Mouse (Mus musculus): ENCODE measurements around the gene Tspyl3. TPM values are rescaled to one million over a fixed set of nuclear protein-coding genes. Genes with fewer than 3 reads are reported as not detected.

Tspyl3 gene
- polyA plus RNA-seq, 1 experiment from 2014 or later = 25.7 TPM

GRCm38 (mm10) chr2:153221620-153222019, 3.6 kb downstream of the Tspyl3 start:
- Histone ChIP-seq H3K36me3 (peaks cover 18% of the 10 kb centered on the region), H3K4me3 (no peak overlapping the region), H3K9ac (no peak overlapping the region), H3K4me2 (no peak overlapping the region), H3K4me1 (replicated peaks) (peaks cover 18% of the 10 kb centered on the region), H3K9me3 (no peaks in the 10 kb centered on the region), H3K27ac (no peak overlapping the region), H3K27me3 (no peaks in the 10 kb centered on the region)
- no peak for ATAC-seq (ENCODE audit: low FRiP score)
- WGBS = 92% methylated on average over 4 of the region's 4 CpGs

GRCm38 (mm10) chr2:153218516-153218915, 6.7 kb downstream of the Tspyl3 start:
- H3K4me3 ChIP-seq = no peak overlapping the region
- no peak for ATAC-seq (ENCODE audit: low FRiP score)

DNA sequence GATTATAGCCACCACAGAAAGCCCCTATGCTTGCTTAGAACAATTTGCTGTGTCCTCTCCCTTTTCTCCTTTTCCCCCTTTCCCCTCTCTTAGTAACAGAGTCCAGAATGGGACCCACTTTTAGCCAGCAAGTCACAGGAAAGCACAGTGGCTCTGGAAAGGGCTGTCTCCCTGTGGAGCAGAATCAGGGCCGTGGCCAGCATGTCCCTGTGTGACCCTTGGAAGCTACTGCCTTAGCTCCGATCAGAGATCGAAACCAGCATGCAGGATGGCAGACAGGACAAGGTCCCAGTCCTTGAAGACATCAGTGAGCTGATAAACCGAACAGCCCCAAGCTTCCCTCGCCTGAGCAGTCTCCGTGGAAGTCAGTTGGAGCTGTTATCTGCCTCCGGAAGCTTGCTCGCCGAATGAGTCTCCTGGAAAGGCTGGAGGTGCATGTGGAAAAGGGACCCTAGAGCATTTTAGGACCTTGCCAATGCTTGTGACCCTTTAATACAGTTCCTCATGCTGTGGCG, 7.4 kb downstream of the Tspyl3 start:
- no peaks in the 10 kb centered on the region for H3K4me1 ChIP-seq (replicated peaks)
- peaks cover 18% of the 10 kb centered on the region for H3K36me3 ChIP-seq
- H3K27ac ChIP-seq = no peak overlapping the region
- no peak overlapping the region for H3K4me2 ChIP-seq
- no peak overlapping the region for H3K4me3 ChIP-seq
- 93% methylated on average over 10 of the region's 10 CpGs for WGBS
- no peaks in the 10 kb centered on the region for H3K9me3 ChIP-seq
- ATAC-seq (ENCODE audit: low FRiP score) = no peak
- no peak overlapping the region for H3K9ac ChIP-seq
- H3K27me3 ChIP-seq = no peaks in the 10 kb centered on the region

More at GRCm38 (mm10) chr2:153218516-153218915, 6.7 kb downstream of the Tspyl3 start:
- Histone ChIP-seq H3K4me1 (replicated peaks) (no peaks in the 10 kb centered on the region), H3K9me3 (no peaks in the 10 kb centered on the region), H3K9ac (no peak overlapping the region), H3K27ac (no peak overlapping the region), H3K36me3 (peaks cover 18% of the 10 kb centered on the region), H3K27me3 (no peaks in the 10 kb centered on the region), H3K4me2 (no peak overlapping the region)
- WGBS = 88% methylated on average over 3 of the region's 3 CpGs

DNA sequence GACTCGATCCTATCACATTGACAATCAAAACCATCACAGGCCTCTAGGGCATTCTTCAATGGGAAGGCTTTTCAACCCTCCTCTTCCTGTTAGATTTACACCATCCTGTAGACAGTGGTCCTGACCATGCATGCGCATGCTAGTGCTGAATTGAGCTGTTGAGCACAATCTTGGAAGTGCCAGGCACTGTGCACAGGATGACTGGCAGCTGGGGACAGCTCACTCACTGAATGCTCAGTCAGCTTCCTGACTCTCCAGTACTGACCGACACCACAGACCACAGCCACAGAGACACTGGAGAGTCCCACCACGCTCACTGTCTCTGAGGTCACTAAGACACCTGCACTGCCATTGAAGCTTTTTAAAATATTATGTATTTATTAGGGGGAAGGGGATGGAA, 9.8 kb downstream of the Tspyl3 start:
- H3K4me2 ChIP-seq = no peak overlapping the region
- no peak overlapping the region for H3K27ac ChIP-seq
- H3K9ac ChIP-seq = no peak overlapping the region
- WGBS = 95% methylated on average over 4 of the region's 4 CpGs
- no peaks in the 10 kb centered on the region for H3K4me1 ChIP-seq (replicated peaks)
- H3K4me3 ChIP-seq = no peak overlapping the region
- no peak for ATAC-seq (ENCODE audit: low FRiP score)
- peaks cover 10% of the 10 kb centered on the region for H3K36me3 ChIP-seq
- no peaks in the 10 kb centered on the region for H3K27me3 ChIP-seq
- no peaks in the 10 kb centered on the region for H3K9me3 ChIP-seq

GRCm38 (mm10) chr2:153214771-153215259, 10.4 kb downstream of the Tspyl3 start:
- no peak overlapping the region for H3K27ac ChIP-seq
- H3K4me1 ChIP-seq (replicated peaks) = no peaks in the 10 kb centered on the region
- ATAC-seq (ENCODE audit: low FRiP score) = no peak
- H3K9ac ChIP-seq = no peak overlapping the region
- no peaks in the 10 kb centered on the region for H3K27me3 ChIP-seq
- H3K4me2 ChIP-seq = no peak overlapping the region
- peaks cover 9% of the 10 kb centered on the region for H3K36me3 ChIP-seq
- H3K9me3 ChIP-seq = no peaks in the 10 kb centered on the region
- no peak overlapping the region for H3K4me3 ChIP-seq
- WGBS = 83% methylated on average over 6 of the region's 6 CpGs

DNA sequence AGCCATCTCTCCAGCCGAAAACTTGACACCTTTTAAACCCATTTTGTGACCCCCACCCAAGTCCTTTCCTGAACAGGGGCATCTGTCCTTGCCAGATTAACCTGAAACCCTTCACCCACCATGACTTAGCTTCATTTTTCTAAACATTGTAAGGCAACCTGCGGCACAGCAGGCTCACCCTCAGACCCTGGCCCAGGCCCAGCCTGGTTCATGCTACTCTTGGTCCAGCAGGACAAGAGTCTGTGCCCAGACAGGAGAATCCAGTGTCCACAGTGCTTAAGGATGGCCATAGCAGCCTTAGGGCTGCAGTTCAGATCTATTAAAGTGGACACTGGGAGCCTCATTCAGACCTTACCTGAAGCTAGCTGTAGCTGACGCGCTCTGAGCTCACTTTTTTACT, 11.9 kb downstream of the Tspyl3 start:
- no peaks in the 10 kb centered on the region for H3K4me1 ChIP-seq (replicated peaks)
- no peak overlapping the region for H3K4me2 ChIP-seq
- 96% methylated on average over 4 of the region's 4 CpGs for WGBS
- no peak overlapping the region for H3K9ac ChIP-seq
- no peak overlapping the region for H3K4me3 ChIP-seq
- no peaks in the 10 kb centered on the region for H3K27me3 ChIP-seq
- no peak overlapping the region for H3K27ac ChIP-seq
- no peak for ATAC-seq (ENCODE audit: low FRiP score)
- peaks cover 22% of the 10 kb centered on the region for H3K36me3 ChIP-seq
- no peaks in the 10 kb centered on the region for H3K9me3 ChIP-seq

DNA sequence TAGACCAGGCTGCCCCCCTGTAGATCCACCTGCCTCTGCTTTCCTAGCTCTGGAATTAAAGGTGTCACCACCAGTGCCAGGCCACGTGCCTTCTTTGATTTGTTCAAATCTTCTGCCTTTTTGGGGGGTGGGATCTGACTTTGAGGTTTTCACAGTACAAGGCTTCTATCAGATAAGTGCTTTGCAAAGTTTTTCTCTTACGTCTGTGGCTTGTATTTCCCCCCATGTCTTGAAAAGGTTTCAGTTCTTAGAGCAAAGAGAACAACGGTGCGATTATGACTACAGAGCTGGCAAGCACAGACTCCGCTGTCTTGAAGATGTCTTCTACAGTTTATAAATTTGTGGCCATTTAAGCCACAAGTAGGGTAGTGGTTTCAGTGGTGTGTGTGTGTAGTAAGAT, 13.8 kb downstream of the Tspyl3 start:
- WGBS = 96% methylated on average over 5 of the region's 5 CpGs
- H3K27me3 ChIP-seq = no peaks in the 10 kb centered on the region
- H3K9me3 ChIP-seq = no peaks in the 10 kb centered on the region
- H3K4me2 ChIP-seq = no peak overlapping the region
- no peak for ATAC-seq (ENCODE audit: low FRiP score)
- no peak overlapping the region for H3K27ac ChIP-seq
- no peak overlapping the region for H3K4me3 ChIP-seq
- peaks cover 41% of the 10 kb centered on the region for H3K36me3 ChIP-seq
- H3K4me1 ChIP-seq (replicated peaks) = no peaks in the 10 kb centered on the region
- H3K9ac ChIP-seq = no peak overlapping the region

DNA sequence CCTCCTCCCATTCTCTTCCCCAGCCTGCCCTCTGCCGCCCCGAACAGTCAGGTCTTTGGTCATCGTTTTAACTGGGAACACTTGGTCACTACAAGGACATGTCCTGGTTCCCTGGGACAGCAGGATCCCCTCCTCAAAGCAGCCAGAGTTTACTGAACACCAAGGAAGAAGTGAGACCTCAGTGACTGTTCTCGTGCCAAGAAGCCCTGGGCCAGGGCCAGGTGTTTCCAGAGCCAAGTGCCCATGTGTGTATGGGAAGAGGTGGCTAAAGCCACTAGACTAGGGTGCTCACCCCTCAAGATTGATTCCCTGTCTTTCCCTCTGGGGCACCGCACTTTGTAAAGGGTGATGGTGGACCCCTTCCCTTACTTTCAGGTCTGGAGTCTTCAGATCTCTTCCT, 16.0 kb downstream of the Tspyl3 start:
- no peak overlapping the region for H3K4me2 ChIP-seq
- ATAC-seq (ENCODE audit: low FRiP score) = no peak
- no peak overlapping the region for H3K9ac ChIP-seq
- no peak overlapping the region for H3K4me3 ChIP-seq
- H3K4me1 ChIP-seq (replicated peaks) = no peaks in the 10 kb centered on the region
- WGBS = 95% methylated on average over 5 of the region's 5 CpGs
- H3K27me3 ChIP-seq = no peaks in the 10 kb centered on the region
- peaks cover 62% of the 10 kb centered on the region for H3K36me3 ChIP-seq
- no peaks in the 10 kb centered on the region for H3K9me3 ChIP-seq
- no peak overlapping the region for H3K27ac ChIP-seq

DNA sequence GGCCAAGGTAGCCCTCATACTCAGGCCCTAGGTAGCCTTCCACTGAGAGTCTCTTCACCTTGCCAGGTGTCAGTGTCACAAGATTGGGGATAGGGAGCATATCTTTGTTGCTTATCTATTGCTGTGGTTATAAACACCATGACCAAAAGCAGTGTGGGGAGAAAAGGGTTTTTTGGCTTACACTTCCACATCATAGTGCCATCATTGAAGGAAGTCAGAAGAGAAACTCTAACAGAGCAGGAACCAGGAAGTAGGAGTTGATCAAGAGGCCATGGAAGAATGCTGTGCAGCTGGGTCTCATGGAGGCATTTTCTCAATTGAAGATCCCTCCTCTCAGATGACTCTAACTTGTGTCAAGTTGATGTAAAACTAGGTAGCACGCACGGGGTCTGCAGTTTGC, 17.1 kb downstream of the Tspyl3 start:
- WGBS = 96% methylated on average over 2 of the region's 2 CpGs
- H3K27ac ChIP-seq = no peak overlapping the region
- H3K27me3 ChIP-seq = no peaks in the 10 kb centered on the region
- no peaks in the 10 kb centered on the region for H3K9me3 ChIP-seq
- no peak overlapping the region for H3K4me2 ChIP-seq
- no peaks in the 10 kb centered on the region for H3K4me1 ChIP-seq (replicated peaks)
- H3K36me3 ChIP-seq = peaks cover 72% of the 10 kb centered on the region
- H3K9ac ChIP-seq = no peak overlapping the region
- no peak for ATAC-seq (ENCODE audit: low FRiP score)
- no peak overlapping the region for H3K4me3 ChIP-seq

DNA sequence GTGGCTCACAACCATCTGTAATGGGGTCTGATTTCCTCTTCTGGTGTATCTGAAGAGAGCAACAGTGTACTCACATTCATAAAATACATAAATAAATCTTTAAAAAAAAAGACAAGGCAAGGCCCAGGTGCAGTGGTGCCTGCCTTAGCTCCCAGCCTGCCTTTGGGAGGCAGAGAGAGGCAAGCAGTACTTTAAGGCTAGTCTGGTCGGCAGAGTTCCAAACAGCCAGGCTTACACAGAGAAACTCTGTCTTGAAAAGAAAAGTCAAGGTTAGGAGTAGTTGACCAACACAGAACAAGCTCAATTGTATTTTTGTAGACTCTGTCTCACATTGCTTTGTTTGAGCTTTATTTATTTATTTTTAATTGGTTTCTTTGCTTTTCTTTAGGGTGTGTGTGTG, 22.5 kb downstream of the Tspyl3 start:
- Histone ChIP-seq H3K27ac (no peak overlapping the region), H3K4me2 (no peak overlapping the region), H3K4me3 (no peak overlapping the region), H3K4me1 (replicated peaks) (no peaks in the 10 kb centered on the region), H3K9me3 (no peaks in the 10 kb centered on the region), H3K36me3 (peaks cover 89% of the 10 kb centered on the region), H3K9ac (no peak overlapping the region), H3K27me3 (no peaks in the 10 kb centered on the region)
- no peak for ATAC-seq (ENCODE audit: low FRiP score)
- WGBS = 56% methylated on average over 1 of the region's 1 CpGs

DNA sequence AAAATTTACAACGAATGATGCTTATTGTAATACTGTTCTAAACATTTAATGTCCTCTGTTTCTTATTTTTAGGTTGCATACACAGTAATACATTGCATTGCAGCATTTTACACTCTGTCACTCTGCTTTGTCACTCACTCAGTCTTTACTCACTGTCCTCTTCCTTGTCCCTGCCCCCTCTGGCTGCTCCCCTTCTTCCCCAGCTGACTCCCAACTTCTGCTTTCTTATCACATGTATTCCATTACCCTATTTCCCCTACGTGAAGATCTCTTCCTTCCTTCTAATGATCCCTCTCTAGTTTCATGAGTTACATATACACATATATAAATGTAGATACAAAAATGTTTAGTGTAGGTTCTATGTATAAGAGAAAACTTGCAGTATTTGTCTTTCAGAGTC, 26.1 kb downstream of the Tspyl3 start:
- 91% methylated on average over 2 of the region's 2 CpGs for WGBS
- H3K4me3 ChIP-seq = no peak overlapping the region
- H3K27ac ChIP-seq = no peak overlapping the region
- H3K9ac ChIP-seq = no peak overlapping the region
- peaks cover 82% of the 10 kb centered on the region for H3K36me3 ChIP-seq
- no peak for ATAC-seq (ENCODE audit: low FRiP score)
- H3K9me3 ChIP-seq = no peaks in the 10 kb centered on the region
- no peaks in the 10 kb centered on the region for H3K4me1 ChIP-seq (replicated peaks)
- H3K27me3 ChIP-seq = no peaks in the 10 kb centered on the region
- no peak overlapping the region for H3K4me2 ChIP-seq

DNA sequence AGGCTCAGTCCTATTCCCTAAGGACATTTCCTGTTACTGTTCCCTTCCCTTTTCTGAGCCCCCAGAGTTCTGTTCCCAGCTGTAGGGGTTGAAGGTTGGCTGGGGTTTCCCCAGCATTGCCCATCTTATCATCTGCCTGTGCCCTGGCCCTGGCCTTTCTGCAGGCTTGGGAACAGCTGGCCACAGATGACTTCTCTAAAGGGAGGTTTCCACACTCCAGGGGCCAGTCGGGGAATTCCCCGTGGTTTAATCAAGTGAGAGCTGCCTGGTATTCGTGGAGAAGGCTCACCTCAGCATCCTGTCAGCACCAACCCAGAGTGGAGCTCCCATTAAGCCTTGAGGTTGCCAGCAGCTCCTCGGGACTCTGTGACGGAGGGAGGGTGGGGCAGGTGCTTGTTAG, 26.8 kb downstream of the Tspyl3 start:
- H3K4me2 ChIP-seq = no peak overlapping the region
- ATAC-seq (ENCODE audit: low FRiP score) = no peak
- peaks cover 79% of the 10 kb centered on the region for H3K36me3 ChIP-seq
- no peak overlapping the region for H3K27ac ChIP-seq
- H3K9me3 ChIP-seq = no peaks in the 10 kb centered on the region
- WGBS = 82% methylated on average over 5 of the region's 5 CpGs
- no peak overlapping the region for H3K4me3 ChIP-seq
- no peak overlapping the region for H3K9ac ChIP-seq
- no peaks in the 10 kb centered on the region for H3K4me1 ChIP-seq (replicated peaks)
- no peaks in the 10 kb centered on the region for H3K27me3 ChIP-seq

- no peaks in the 10 kb centered on the region for H3K9me3 ChIP-seq
- no peak overlapping the region for H3K4me3 ChIP-seq
- H3K9ac ChIP-seq = no peak overlapping the region
- no peaks in the 10 kb centered on the region for H3K4me1 ChIP-seq (replicated peaks)
- WGBS = 95% methylated on average over 3 of the region's 3 CpGs
- H3K27me3 ChIP-seq = no peaks in the 10 kb centered on the region
- H3K36me3 ChIP-seq = peaks cover 86% of the 10 kb centered on the region
- H3K27ac ChIP-seq = no peak overlapping the region
- ATAC-seq (ENCODE audit: low FRiP score) = no peak
- H3K4me2 ChIP-seq = no peak overlapping the region
Measured at GRCm38 (mm10) chr2:153194255-153194654, 31.0 kb downstream of the Tspyl3 start.

Data from hindbrain, embryonic 13.5 days (tissue).